Mouse (Mus musculus) cerebellum, postnatal 4 days (tissue): ENCODE measurements around the gene Grsf1.

Source experiments
- DNase-seq, 2 experiments: peaks; one replicate each; pipeline ENCODE4 v3.0.0; 2022; ENCODE audit warnings: low spot score in 2 of 2, mixed read lengths in 1 of 2

Gene Grsf1

DNA sequence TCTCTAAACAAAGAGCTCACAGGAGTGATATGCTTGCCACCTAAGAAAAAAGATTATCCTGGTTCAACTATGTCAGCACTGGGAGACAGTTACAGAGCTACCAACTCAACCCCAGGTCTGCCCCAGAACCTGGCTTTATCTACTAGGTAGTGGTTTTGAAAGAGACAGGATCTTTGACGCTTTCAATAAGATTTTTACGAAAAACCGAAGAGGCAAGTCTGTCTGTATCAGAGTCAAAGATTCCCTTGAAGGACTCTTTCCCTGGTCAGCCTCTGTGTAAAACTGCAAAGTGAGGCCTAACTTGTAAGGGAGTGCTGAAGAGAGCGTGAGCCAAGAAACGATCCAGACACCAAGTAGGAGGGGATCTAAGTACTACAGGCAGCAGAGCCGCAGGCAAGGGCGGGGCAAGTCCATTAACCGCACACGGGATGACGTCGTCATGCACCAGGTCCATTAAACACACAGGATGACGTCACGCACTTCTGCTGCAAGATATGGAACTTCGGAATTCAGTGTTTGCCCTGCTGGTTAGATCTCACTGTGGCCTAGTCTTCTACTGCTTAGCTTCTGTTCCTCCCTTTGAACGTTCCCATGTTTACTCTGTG, 12.7 kb upstream of the Grsf1 start:
- DNase-seq: no peak

DNA sequence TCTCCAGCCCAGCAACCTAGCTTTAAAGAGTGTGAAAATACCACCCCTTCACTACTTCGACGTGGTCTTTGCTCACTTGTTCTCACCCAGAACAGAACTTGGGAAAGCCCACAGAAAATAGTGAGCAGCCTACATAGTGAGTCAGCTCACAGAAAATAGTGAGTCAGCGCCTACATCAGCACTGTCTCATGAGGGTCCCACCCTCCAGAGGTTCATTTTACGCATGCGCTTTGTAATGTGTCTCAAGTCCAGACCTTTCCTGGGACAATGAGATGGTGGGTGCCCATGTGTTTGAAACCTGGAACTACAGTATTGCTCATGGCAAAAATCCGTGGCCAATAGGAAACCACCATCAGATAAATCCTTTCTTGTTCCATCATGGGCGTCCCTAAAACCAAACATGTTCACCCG, 12.0 kb upstream of the Grsf1 start:
- DNase-seq: no peak

DNA sequence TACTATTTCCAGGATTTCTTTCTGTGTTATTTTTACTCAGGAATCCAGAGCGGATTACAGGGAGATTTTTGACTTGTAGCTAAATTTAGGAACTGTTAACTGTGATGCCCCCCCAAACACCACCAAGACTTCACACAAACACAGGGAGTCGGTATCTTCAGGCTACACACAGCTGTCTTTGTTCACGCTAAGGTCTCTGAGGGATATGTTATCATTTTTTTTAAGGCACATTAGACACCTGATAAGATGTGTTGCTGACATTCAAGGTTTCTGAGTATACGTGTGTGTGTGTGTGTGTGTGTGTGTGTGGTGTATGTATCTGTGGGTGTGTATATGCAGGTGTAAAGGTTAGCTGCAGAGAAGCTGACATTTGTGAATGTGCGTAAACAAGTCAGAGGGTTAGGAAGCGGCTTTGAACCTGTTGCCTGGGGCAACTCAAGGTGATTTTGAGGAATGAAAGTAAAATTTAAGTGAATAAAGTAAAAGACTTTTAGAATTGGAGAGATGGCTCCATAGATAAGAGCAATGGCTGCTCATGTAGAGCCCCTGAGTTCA, 9.9 kb upstream of the Grsf1 start:
- DNase-seq: no peak

GRCm38 (mm10) chr5:88685306-88685705, 9.3 kb upstream of the Grsf1 start:
- no peak for DNase-seq

DNA sequence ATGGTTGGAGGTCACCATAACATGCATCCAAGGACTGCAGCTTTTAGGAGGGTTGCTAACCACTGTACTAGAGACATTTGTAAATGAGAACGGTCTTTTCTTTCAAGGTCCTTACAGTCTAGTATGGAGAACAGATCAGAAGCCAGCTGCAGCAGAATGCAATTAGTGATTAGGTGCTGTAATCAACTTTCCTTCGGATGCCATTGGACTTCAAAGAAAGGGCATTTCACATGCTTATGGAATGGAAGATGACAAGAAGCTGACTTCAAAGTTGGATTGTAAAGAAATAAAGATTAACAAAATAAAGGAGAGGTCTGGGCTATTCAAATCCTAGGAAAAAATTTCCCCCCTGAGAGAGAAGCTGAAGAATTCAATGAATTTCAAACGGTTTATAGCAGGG, 8.3 kb upstream of the Grsf1 start:
- DNase-seq: no peak

- no peak for DNase-seq
These were observed 7.7 kb upstream of the Grsf1 start for GRCm38 (mm10) chr5:88683706-88684105.

DNA sequence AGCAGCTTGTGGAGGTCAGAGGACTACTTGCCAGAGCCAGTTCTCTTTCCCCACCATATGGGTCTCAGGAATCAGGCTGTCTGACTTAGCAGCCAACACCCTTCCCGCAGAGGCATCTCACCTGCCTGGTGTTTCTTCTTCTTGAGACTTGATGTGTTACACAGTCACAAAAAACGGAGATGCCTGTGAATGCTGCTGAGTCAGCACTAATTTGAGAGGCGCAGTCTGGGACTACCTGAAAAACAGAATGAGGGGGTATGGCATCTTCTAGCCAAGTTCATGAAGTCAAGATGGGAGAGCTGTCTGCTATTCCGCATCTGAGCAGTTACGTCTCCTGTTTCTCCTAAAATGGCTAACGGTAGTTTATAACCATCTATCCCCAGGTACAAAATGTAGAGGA, 4.6 kb upstream of the Grsf1 start:
- DNase-seq: no peak

DNA sequence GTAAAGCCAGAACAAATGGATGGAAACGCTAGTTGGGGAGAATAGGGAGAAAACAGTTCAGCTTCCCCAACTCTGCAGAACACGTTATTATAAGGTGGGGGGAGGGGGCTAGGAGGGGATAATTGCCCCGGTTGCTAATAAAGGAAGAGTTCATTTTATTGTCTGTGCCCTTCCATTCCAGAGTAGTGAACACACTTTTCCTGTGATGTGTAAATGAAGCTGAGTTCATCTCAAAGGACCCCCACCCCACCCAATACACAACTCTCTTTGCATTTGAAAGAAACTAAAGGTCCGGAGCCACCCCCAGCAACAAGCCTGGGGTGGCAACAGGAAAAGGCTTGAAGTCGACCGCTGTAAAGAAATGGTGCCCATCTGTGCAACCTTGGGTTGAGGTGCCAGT, 3.4 kb upstream of the Grsf1 start:
- DNase-seq: no peak

DNA sequence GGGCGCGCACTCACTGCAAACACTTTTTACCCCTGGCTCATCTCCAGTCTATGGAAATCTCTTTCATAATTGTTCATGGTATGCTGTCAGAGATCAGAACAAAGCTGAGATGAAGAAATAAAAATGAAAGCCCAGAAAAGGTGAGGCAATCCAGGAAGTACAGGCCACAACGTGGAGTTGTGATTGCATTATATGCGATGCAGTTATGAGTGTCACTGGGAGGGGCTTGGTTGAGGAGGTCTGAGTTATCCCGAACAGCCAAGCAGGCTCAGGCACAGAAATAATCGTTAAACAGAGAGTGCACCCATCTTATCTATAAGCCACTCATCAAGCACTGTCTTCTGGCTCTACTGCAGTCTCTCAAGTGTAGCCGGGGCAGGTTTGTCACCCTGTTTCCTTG, 3.0 kb upstream of the Grsf1 start:
- DNase-seq: no peak

DNA sequence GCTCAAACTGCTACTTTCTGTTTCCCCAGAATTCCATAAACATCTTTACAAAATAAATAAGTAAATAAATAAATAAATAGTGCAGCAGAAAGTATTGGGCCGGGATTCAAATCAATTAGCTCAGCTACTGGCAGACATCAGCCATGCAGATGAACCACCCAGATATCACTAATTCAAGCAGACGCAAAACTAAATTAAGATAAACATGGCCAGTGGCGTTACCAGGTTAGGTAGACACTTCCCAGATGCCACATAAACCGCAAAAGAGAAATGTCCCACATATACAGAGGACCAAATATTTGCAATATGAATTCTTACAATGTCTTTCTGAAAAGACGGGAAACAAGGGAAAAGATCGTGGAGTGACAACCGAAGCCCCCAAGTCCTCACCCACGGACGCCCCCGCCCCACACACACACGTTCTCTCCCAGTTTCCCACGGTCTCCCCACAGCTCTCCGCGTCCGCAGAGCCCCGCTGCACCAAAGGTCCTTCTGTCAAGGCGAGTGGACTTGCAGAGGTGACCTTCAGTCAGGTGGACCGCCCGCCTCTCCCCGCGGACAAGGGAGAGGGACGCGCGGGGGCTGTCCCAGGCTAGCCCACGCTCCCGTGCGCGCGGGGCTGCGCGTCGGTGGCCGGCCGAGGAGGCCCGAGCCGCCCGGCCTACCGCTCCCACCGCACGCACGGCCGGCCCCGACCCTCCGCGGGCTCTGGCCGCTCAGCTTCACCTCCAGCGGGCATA, 1.1 kb downstream of the Grsf1 start:
- no peak for DNase-seq

GRCm38 (mm10) chr5:88663875-88664274, 12.1 kb downstream of the Grsf1 start:
- no peak for DNase-seq

DNA sequence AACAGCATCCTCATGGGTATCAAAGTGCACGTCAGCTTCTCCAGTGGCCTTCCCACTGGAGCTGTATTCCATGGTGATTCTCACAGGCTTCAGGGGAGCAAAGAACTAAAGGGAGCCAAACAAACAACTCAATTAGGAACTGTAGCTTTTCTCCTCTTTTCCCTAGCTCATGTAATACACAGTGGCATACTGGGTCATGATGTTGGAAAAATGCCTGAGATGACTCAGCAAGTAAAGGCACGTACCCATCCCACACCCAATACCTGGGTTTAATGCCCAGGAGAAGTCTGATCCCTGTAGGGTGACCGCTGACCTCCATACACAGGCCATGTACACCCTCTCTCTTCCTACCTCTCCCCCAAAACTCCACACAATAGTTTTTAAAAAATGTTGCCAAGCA, 12.8 kb downstream of the Grsf1 start:
- no peak for DNase-seq

DNA sequence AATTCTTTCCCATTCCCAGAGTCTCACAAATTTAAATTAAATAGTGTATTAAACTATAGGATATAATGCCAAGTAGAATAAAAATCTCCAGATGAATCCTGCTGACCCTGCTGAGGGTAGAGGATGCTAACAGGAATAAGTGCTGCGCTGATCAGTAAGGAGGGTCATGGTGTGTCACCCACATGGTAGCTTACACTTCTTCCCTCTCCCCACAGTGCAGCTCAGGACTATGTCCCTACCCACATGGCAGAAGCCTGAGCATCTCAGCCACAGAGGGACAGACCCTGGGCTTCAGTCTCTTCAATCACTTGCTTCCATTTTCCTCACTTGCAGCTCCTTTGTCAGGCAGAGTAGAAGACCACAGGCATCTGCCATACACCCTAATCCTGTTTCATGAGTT, 18.1 kb downstream of the Grsf1 start:
- DNase-seq: no peak

GRCm38 (mm10) chr5:88652589-88652988, 23.4 kb downstream of the Grsf1 start:
- DNase-seq: no peak

GRCm38 (mm10) chr5:88649250-88650173, 26.5 kb downstream of the Grsf1 start:
- DNase-seq: no peak

DNA sequence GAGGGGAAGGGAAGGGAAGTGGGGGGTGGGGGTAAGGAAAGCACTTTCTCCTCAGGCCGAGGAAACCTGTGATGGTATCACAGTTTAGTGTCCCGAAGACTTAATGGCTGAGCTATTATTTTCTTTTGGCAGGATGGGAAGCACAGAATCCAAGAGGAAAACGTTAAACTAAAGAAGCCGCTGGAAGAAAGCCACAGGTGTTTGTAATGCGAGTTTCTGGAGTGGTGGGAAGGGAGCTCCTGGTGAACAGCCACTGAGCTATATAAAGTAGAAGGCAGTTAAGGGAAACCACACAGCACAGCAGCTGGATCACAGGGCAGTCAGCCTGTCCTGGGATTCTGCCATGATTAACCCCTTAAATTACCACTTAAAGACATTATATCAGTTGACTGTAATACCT, 30.6 kb downstream of the Grsf1 start:
- DNase-seq: no peak

- DNase-seq: no peak
These were observed 31.1 kb downstream of the Grsf1 start for GRCm38 (mm10) chr5:88644901-88645300.

DNA sequence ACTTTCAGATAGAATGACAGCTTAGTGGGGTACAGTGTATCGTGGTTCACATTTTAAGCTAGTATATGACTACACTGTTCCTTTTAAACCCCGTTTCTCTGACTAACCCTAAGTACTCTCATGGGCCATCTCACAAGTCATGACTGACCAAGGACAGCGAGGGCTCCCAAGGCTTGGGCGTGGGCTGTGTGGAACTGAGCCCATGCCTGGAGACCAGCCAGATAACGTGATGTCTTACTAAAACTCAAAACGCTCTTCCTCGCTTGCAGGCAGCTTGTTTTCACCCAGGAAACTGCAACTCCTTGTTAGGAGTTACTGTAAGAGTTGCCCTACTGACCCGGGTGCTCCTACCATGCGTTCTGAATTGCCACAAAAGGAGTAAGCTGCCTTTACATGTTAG, 32.5 kb downstream of the Grsf1 start:
- DNase-seq: no peak

GRCm38 (mm10) chr5:88642786-88643185, 33.2 kb downstream of the Grsf1 start:
- DNase-seq: no peak

DNA sequence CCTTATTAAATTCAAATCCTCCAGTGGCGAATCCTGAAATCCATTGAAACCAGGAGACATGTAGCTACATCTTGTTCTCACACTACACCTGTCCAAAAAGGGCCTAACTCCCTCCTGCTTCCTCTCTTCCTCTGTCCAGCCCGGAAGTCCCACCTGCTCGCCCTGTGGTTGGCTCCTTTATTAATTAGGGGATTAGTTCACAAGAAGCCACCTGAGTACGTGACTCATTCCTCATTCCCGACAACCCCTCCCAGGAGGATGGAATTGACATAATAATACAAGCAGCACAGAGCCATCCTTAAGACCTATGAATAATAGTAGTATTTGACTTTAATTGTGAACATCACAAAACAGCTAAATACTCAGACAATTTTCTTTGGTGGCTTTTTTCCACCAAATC, 41.9 kb downstream of the Grsf1 start:
- DNase-seq: no peak

GRCm38 (mm10) chr5:88632463-88632862, 43.5 kb downstream of the Grsf1 start:
- no peak for DNase-seq

- no peak for DNase-seq
These were observed 44.4 kb downstream of the Grsf1 start for GRCm38 (mm10) chr5:88631545-88631944.
